Mouse (Mus musculus) ovary, postnatal 14 days (tissue): ENCODE measurements at regions not wholly inside any gene's neighbourhood (a gene's known extent, or its start where the extent isn't known, plus 50 kb on each side); places are given as distances from the start of the nearest gene placed in this dataset.

ENCODE experiments used
- DNase-seq: peaks from one replicate; pipeline ENCODE4 v3.0.0; 2022; ENCODE audit warnings: low spot score

DNA sequence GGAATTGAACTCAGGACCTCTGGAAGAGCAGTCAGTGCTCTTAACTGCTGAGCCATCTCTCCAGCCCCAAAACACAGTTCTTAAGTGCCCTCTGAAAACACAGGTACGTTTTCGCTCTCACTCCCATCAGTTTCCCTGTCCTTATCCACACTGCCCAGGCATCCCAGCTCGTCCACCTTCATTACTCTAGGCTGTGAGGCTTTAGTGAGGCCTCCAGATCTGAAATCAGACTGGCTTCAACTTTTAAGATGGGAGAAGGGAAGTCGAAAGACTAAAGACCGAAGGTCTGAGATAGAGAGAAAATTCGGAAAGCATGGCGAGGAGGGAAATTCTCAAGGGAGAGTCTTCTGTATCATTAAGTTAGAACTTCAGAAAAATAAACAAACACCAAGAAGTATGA lies 54.8 kb upstream of the Tet2 start:
- no peak for DNase-seq

DNA sequence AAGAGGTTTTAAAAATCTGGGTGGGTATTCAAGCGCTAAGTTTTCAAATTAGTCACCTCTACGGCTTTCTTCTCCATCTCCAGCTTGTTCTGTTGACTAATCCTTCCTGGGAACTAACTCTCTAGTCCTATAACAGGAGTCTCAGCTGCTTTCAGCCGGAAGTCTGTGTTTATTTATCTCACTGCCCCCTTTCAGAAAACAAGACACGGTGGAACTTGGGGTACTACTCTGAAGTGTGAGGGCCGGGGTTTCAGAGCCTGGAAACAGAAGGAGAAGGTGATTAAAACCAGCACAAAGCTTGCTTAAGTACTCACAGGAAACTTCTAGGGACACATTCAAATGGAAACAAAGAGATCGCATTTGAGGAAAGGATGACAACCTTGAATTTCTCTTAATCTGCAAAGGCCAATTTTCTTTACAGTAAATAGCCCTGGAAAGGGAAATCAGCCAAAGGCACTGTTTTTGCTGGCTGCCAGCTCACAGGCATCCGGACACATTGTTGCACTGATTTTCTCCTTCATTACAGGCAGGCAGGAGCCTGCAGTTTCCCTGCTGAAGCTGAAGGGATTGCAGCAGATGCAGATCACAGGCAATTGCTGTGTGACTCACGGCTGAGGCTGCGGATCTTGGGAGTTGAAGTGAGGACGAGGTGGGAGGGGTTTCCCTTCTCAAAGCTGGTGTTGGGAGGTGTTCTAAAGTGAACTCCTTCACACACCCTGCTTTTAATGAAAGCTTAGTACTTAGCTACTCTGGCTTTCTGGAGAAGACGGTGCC lies 55.7 kb upstream of the Tet2 start:
- DNase-seq, result peak; percentile 36

DNA sequence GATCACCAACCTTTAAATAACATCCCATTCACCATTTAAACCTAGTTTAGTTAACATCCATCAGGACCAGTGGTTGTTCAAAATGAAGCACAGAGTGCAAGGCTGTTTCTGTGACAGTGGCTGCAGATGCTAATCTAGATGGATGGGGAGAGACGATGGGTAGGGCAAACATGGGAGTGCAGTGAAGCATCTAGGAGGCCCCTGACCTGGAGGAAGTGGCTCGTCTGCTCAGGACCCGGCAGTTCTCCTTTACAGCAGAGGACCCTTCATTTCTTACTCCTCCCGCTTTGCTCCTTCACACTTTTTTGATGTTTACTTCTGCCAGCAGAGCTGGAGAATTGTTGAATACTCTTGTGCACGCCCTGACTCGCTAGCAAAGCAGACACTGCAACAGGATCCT lies 60.5 kb upstream of the Tet2 start:
- DNase-seq, result no peak

DNA sequence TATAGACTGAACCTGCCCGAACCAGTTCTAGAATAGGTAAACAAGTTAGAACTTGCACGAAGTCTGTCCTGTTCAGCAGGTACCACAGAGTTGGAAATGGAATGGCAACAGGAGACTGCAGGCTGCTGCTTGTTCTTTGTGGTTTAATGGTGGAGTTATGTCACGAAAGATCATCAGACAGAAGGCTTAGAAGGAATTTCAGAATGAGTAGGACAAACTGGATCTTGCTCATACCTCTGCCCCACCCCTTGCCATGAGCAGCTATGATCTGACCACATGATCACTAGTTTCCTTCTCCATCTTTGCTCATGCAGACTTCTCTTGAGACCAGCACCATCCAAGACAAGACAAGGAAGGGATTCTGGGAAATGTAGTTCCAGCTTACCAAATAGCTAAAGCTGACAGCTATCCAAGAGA lies 63.9 kb upstream of the Tet2 start:
- no peak for DNase-seq

DNA sequence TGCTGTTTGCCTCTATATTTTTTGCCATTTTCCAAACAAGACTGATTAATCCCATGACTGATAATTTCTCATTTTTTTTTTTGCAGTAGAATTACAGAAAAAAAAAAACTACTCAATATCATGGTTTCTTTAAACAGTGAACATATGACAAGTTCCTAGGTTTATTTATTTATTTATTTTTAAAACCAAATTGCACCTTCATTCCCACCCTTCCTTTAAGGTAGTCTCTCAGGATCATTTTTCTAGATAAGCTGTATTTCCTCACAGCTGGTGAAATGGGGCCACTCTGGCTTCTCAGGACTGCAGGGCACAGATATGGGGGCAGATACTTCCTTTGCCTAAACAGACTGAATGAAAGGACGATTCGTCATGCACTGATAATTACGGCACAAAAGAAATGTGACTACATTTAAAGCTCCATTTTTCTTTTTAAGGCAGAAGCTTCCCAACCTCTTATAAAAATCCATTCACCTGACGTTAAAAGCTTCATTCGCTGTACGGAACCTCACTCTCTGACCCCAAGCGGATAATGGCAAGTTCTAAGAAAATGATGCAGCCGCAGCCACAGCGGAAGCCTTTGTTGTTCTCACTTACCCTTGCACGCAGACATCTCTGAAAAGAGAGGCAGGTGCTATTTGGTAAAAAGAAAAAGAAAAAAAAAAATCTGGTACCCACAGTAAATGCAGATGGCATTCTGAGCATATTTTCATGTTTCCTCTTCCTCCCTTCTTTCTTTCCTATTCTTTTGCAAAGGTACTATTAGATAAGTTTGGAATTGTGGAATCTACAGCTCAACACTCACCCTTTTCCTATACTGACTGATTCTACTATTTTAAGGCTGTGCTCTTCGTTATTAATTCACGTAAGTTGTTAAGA lies 69.1 kb upstream of the Tet2 start:
- DNase-seq, result no peak

DNA sequence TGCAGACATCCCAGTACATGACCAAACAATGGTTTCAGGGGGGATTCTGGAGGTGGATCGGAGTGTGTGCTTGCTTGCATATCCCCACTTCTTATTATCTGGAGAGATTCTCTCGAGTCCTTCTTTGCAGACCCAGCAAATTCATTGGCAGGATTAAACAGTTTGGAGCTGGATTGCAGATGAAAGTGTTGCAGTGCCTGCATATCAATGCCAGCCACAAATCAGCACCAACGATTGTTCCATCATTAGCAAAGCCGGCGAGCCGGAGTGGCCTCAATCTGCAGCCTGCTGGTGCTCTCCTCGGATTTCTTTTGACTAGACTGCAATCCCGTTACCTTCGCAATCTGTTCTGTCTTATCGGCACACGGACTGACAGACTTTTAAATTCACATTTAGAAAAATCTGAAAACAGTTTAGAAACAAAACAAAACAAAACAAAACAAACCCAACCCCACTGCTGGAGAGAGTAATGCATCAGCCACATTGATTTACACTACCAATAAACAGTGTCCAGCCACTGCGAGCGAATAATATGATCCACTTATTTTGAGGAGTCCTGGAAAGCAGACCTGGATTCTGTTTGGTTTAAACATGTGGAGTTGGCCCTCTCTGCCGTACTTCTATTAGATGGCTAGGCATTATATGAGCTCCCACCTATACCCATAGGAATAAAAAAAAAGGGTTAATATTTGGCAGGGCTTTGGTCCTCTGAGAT lies 69.9 kb upstream of the Tet2 start:
- no peak for DNase-seq

DNA sequence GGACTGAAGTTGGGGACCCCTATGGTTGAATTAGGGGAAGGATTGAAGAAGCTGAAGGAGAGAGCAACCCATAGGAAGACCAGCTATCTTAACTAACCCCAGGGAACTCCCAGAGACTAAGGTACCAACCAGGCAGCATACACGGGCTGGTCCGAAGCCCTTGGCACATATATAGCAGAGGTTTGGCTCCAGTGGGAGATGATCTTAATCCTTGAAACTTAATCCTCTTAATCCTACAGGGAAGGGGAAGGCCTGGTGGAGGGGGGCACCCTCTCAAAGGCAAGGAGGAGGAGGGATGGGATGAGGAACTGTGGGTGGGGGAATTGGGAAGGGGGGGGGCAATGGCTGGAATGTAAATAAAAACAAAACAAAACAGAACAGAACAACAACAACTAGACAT lies 72.1 kb upstream of the Tet2 start:
- no peak for DNase-seq

DNA sequence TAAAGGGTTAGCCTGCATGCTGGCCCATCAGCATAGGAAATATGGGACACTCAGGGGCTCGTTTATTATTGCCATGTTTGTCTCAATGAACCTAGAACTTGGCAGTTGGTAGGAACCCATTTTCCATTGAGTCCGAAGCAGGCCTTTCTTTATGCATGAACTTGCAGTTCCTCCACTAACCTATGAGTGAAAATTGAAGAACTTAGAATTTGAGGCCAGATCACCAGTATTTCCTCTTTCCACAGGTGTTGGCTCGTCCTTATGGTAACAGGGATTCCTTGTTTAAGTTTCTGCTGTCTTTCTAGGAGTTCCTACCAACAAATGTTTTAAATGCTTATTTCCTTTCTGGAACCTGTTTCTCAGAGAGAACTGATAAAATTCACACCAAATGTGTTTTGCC lies 73.6 kb upstream of the Tet2 start:
- DNase-seq, result no peak

DNA sequence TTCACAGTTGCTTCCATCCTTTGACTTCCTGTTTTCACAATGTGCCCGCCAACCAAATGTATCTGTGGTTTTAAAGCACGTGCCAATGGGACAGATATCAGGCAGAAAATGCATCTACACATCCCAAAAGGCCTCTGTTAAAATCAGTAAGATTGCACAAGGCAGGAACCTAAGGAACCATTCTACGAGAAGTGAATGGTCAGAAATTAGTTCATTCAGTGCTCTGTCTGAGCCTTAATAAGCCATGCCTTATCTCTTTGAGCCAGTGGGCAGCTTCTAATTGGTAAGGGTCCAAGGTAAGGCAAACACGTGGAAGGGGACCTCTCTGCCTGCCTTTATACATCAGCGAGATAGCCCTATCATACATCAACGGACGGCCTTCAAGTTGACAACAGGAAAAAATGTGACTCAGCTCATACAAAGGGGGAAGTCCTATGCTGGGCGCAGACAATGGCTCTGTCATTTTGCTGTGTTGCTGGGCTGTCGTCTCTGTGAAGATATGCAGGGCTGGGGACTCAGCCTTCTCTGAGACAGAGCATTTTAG lies 78.3 kb upstream of the Tet2 start:
- DNase-seq, result no peak

DNA sequence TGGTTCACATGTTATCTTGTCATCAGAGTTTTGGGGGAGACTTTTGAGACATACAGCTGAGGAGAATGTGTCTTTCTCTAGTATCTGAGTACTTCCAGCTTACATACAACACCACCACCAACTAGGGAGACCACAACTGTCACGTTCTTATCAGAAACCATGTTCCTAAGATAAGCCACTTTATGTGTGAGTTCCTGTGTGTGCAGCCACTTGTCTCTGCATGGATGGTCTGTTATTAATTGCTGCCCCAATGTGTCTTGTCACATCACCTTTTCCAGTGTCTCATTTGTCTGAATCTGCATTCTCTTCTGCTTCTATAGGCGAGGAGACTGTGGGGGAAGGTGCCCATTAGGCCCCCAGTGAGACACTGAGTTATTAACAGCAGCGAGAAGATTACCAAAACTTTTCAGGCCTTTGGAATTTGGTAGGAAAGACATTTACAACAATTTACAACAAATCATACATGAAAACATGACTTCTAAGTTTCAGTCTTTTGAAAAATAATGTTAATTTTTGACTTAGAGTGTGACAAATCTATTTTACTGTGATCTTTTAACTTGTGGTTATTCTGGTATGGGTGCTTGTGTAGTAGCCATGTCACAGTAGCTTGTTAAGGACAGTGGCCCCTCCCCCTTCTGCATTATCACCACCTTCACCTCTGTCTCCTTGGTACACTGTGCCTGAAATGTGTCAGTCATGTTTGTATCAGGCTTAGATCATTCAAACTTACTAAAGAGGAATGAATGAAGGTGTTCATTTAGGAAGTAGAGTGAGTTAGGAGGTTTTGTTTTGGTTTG lies 79.3 kb upstream of the Tet2 start:
- no peak for DNase-seq

DNA sequence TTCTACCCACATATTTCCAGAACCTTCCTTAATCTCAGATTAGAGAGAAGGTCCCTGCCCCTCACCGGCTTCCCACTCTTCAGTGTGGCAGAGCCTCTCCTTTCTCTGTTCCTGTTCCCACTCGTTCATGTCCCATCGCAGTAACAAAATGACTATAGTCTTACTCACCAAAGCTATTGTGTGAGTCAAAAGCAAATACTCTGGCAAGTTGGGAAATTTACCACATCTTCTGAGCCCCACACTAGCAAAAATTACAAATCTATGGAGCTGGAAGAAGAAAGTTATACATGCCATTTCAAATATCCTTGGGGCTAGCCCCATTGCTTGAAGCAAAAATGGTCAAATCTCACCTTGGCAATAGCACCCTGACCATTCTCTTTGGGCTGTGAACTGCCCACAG lies 80.1 kb upstream of the Tet2 start:
- DNase-seq, result no peak

DNA sequence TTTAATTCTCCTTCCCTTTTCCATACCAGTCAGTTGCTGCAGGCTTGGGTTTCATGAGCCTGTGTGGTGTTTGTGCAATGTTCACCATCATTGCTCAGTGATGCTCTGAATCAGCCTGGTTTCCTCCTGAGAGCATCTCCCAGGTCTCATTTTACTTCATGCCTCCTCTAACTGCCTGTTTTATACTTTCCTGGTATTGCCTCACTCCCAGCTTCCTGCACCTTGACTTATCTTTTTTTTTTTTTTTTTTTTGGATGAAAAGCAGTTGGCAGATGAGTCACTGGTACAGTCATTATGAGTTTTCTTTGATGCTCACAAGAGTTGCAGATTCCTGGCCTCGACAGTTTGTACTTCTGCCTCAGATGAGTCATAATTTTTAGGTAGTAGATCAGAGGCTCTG lies 81.5 kb upstream of the Tet2 start:
- no peak for DNase-seq

DNA sequence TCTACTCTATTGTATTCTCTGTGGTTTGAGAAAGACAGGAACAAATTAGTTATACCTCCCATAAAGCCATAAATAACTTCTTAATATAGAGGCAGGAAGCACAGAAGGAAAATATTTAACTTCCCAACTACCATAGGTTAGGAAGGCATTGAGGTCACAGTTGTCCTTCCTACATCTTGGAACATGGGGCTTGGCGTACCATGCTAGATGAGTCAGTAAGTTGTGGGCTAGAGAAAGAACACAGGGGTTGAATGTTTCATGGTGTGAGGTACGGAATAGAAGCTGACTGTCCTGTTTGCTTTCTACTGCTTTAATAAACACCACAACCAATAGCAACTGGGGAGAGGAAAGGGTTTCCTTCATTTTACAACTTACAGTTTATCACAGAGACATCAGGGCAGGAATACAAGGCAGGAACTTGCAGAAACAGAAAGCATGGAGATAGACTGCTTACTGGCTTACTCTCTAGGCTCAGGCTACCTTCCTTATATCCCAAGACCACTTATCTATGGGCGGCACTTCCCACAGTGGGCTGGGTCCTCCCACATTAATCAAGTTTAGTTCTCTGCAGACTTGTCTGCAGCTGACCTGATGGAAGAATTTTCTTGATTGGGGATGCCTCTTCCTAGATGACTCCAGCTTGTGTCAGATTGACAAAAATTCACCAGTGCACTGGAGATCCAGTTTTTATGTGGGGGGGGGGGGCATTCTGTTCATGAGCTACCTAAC lies 82.3 kb upstream of the Tet2 start:
- no peak for DNase-seq

DNA sequence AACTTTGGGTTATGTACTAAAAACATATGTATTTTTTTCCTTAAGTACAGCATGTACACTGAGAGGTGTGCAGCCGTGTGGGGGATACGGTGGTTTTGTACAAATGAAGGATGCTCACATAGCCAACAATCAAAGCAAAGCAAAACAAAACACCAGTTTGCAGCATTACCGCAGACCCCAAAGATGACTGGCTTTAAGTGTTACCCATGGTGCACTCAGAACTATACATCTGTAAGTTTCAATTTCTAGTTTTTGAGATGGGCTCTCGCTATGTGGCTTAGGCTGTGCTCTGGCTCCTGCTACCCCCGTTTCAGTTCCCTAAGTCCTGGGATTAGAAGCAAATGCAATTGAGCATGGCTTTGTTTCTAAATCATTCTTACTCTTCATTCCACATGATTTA lies 89.4 kb upstream of the Tet2 start:
- DNase-seq, result no peak

DNA sequence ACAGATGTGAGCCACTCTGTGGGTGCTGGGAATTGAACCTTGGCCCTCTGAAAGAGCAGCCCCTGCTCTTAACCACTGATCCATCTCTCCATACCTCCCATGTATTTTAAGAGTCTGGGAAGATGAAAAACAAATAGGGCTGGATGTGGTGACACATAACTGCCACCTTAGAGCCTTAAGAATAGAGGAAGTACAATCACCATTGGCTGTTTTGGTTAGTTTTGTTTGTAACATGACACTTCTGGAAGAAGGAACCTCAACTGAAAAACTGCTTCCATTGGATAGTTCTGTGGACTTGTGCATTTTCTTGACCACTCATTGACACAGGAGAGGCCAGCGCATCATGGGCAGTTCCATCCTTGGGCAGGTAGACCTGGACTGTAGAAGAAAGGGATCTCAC lies 100.7 kb upstream of the Tet2 start:
- DNase-seq, result no peak

DNA sequence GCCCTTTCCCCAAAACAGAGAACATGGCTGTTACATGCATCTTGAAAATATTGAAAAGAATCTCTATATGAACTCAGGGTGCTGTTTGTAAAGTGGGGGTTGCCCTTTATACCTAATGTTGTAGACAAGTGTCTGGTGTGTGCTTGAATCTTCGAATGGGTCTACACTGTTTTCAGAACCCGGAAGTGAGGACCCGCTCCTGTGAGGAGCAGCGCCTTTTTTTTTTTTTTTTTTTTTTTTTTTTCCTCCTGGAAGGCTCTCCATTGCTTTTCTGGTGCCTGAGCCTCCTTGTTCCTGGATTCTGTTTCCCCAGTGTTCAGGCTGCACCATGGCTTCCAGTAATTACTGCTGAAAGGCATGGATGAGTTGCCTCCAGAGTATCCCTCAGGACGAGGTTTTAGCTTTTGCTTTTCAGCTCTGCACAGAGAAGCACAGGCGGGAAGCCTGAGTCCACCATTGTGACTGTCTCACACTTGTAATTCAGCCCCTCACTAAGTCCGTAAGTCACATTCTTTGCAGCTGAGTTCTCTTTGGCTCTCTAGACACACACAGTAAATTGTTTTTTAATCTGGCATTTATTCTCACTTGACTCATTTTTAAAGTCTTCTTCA lies 101.6 kb upstream of the Tet2 start:
- no peak for DNase-seq

DNA sequence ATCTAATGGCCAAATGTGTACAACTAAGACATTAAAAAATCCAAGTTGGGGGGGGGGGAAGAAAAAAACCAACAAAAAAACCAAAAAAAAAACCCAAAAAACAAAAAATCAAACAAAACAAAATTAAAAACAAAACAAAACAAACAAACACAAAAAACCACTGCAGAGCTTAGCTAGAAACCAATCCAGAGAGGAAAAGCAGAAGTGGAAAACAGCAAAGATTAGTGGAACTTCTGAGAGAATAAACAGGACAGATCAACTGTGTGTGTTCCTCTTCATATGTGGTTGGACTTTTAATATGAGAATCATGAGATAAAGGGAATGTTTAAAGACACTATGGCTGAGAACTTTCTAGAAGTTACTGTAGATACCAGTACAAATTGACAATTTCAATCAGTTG lies 105.1 kb upstream of the Tet2 start:
- no peak for DNase-seq

DNA sequence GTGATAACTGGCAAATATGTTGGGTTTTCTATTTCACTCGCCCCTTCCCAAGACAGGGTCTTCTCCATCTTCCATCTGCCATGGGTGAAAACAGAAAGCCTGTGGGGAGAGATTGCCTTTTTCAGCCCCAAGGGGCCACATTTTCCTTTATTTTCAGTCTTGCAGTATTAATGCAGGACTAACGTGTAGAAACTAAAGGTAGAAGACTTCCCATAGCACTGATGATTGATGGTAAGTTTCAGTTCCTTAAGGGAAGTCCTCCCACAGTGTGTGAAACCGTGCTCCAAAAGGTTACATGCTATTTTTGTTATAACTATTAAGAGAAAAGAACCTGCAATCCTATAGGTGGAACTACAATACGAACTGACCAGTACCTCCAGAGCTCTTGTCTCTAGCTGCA lies 107.1 kb upstream of the Tet2 start:
- no peak for DNase-seq

DNA sequence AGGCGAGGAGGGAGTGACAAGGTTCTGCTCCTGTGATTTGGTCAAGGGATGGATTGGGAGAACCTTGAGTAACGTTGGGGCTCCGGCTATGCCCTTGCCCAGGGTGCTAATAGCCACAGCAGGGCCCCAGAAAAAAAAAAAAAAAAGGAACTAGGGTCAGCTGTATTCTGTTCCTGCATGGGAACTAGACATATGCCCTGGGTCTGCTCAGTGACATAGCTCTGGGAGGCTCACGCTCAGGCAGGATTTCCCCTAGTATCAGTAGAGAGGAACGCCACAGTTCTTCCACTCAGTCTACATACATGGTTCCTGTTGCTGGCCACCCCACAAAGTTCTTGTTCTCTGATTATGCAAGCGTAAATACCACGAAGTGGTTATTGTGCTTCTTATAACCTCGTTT lies 114.8 kb upstream of the Tet2 start:
- no peak for DNase-seq

DNA sequence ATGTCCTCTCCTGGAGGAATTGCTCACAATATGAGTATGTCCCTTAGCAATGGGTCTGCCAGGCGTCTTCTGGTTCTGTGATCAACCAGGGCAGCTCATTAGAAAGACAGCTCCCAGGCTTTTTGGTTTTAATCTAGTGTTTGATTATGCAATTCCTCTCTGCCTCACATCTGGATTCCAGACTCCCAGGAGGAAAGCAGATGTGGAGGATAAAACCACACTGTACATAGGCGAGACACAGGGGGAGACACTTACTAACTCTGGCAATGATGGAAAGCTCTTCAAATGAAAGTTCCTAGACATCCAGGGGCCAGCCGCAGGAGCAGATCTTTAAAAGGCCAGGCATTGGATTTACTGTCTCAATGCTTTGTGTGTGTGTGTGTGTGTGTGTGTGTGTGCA lies 116.4 kb upstream of the Tet2 start:
- no peak for DNase-seq

DNA sequence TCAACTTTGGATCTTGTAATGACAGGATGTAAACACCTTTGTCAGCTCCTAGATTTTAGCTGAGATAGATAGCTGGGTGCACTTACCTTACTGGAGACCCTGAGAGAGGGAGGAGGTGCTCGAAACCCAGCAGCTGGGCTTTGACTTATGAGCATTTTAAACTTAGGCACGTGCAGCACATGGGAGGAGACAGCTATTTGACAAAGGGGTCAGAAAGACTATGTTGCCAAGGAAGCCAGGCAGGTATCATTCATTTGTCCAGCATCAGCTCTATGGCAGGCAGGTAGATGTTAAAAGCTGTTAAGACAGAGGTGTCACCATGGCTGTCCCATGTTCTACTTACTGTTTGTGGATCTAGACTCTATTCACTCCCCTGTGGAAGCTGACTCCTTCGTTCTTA lies 120.0 kb upstream of the Tet2 start:
- no peak for DNase-seq
